Mouse (Mus musculus): ENCODE results near the gene Adcy1.

Adcy1 gene

DNA sequence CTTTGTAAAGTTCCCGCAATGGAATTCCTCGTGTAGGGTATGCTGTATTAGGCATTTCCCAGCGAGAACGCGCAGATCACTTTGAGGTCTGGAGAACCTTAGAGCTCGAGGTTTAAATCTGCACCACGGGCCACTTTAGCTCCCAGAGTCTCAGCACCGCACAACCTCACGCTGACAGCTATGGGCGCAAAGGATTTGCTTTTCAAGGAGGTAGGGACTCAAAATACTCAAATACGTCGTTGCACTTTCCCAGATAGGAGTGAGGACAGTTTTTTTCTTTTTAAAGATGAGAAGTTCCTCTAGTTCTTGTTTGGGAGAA is 151.0 kb downstream of the Adcy1 start:
- DNase-seq (ENCODE audit: low read depth, low spot score): no peak

DNA sequence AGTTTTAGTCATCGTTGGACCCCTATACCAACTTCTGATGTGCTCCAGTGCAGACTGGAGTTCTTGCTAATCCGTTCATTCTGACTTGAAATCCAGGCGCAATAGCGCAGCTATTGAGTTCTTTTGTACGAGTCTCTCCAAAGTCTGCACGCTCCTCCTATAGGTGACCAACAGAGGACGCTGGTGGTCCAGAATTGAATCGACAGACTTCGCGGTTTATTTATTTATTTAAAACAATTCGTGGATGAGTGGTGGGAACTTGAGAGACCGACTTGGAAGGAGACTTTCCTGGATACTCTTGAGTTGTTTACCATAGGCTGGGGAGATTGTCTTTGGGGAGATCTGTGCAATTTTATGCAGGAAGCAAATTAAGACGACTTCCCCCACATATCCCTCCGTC is 151.5 kb downstream of the Adcy1 start:
- DNase-seq (ENCODE audit: low read depth, low spot score): no peak

DNA sequence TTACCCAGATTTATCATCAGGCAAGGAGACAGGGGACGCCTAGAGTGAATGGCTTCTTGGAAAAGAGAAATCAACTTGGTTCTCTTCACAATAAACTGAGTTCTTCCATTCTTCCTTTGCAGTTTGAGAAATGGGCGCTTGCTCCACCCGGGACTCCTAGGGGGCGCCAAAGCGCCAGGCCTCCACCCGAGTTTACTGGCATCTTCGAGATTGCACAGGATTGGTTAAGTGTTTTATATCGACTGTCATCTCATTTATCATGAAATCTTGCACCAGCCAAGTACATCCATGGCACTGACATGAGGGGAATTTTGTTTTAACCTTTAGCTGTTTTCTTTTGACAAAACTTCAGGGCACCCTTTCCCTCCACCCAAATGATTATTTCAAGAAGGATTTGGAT is 152.4 kb downstream of the Adcy1 start:
- DNase-seq (ENCODE audit: low read depth, low spot score): peak; percentile 18

DNA sequence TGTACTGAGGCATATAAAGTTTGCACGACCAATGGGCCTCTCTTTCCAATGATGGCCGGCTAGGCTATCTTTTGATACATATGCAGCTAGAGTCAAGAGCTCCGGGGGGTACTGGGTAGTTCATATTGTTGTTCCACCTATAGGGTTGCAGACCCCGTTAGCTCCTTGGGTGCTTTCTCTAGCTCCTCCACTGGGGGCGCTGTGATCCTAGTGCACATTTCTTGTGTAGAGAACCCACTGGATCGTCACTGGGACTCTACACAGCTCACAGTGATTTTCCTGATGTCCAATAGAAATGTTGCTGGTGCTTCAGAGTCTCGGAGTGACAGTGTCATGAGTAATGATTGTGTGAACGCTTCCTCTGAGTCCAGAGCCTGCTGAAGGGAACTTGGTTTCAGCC is 158.5 kb downstream of the Adcy1 start:
- DNase-seq (ENCODE audit: low read depth, low spot score): peak; percentile 11

DNA sequence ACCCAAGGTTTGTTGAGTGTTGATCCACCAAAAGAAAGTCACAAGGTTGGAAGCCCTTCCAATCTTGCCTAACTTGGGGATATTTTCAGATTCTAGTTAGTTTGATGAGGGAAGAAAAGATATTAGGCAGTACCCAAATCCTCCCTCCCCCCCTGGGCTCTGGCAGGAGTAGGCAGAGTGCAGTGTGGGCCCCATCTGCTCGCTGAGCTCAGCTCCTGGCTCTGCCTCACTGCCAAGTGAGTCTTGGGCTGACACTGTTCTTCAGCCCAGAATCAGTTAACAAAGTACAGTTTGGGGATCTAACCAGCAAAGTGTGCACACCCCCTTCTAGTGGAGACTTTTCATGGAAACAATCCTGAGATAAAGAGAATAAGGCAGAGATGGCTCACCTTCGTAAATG is 162.9 kb downstream of the Adcy1 start:
- DNase-seq (ENCODE audit: low read depth, low spot score): no peak

DNA sequence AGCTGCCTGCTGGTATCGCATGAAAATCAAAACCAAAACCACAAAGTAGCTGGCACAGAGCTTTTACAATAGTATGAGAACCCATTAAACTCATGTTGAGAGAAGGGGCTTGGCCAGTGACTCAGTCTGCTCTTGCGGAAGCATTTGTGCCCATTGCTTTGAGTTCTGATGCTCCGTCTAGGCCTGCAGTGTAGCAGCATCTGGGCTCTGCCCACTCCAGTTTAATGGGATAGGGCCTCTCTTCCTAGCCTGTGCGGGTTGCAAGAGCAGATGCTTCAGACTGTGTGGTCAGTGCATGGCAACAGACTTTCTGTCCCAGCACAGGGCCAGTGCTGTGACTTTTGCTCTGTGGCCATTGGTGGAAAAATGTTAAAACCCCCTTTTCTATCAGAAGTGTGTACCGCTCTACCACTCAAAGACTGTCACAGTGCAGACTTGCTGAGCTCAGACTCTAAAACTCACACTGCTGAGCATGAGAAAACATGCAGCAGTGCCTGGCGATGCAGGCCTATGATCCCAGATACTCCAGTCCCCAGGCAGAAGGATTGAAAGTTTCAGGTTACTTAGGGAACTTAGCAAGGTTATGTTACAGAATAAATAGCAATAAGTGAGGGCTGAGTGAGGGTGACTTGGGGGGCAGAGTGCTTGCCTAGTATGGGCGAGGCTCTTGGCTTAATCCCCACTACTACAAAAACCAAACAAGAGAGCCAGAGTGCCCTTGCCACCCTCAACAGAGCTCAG is 163.7 kb downstream of the Adcy1 start:
- no peak for DNase-seq (ENCODE audit: low read depth, low spot score)

DNA sequence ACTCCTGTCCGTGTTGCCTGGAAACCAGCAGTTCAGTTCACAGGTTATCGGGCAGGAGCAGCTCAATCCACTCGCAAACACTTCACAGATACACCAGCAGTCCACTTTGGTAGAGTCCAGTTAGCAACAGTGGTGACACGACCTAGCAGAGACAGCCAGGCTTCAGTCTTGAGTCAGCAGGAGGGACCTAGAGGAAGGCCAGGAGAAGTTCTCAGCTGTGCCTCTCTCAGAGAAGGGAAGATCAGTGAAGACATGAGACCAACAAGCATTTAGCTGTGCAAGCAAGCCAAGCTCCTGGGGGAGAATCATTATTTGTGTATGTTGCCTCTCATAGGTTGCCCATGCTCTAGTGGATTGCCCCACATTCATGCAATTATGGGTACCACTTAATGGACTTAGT is 164.8 kb downstream of the Adcy1 start:
- DNase-seq (ENCODE audit: low read depth, low spot score): no peak
